Mouse (Mus musculus) thymus, adult 2 months (tissue): ENCODE data around the gene Dclk1.

Experiments used
- CTCF ChIP-seq: fragments of 200-500 bp; IDR thresholded peaks from 2 replicates; pipeline ENCODE4 v1.5.1; 2012; ENCODE audit warnings: mild to moderate bottlenecking, control low read depth, low read length, moderate library complexity, borderline replicate concordance; ENCODE audit not compliant: control insufficient read depth, poor library complexity, insufficient read depth; ENCODE audit errors: extremely low read depth
- POLR2A ChIP-seq: fragments of 200-500 bp; IDR thresholded peaks from 2 replicates; pipeline ENCODE4 v1.6.1; 2012; ENCODE audit warnings: mild to moderate bottlenecking, low read length, control low read depth, moderate library complexity; ENCODE audit not compliant: control insufficient read depth, poor library complexity, insufficient read depth; ENCODE audit errors: extremely low read depth

DNA sequence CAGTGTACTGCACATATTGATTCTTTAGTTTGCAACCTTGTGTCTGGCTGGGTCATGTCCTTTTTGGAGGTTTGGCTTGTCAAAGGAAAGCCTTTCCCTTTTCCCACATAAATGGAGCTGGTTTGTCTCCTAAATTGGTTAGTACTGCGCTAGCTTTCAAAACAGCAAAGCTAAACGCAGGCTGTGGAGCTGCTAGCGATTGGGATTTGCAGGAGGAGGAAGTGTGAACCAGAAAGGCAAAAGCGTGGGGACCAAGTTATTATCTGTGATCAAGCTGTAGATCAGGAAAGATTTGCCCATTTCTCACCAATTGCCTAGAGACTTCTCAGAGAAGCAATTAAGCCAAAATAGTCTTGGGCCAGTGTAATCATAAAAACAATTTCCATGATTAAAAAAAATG is 100.3 kb downstream of the Dclk1 start:
- TF ChIP-seq CTCF (no peak), POLR2A (no peak)
